Mouse (Mus musculus) adrenal gland, postnatal 10 days (tissue): ENCODE measurements at regions not wholly inside any gene's neighbourhood (a gene's known extent, or its start where the extent isn't known, plus 50 kb on each side); places are given as distances from the start of the nearest gene placed in this dataset. TPM values are rescaled to one million over a fixed set of nuclear protein-coding genes. Genes with fewer than 3 reads are reported as not detected.
"Not testable (repeated sequence)": the region's sequence is repeated elsewhere in the genome, so short reads cannot be mapped to it uniquely, and the experiment has no call there.

Experiments used
- DNase-seq: peaks from one replicate; pipeline ENCODE4 v3.0.0; 2021; ENCODE audit warnings: mixed read lengths
- microRNA-seq: library from miRNA; unstranded; fragments of <30 nt; microRNA quantifications from one replicate; pipeline ENCODE4 v1.2.0, GENCODE M21; 2021

GRCm38 (mm10) chr9:115799330-115799729 is 109.9 kb upstream of the Gadl1 start:
- no peak for DNase-seq

GRCm38 (mm10) chr9:115800624-115801023 is 108.6 kb upstream of the Gadl1 start:
- DNase-seq, result no peak

- peak; percentile 14 for DNase-seq
These were observed 106.2 kb upstream of the Gadl1 start for GRCm38 (mm10) chr9:115803071-115803470.

- no peak for DNase-seq
These were observed 104.0 kb upstream of the Gadl1 start for GRCm38 (mm10) chr9:115805224-115805623.

- DNase-seq, result no peak
These were observed 103.1 kb upstream of the Gadl1 start for GRCm38 (mm10) chr9:115806018-115806702.

- no peak for DNase-seq
These were observed 69.1 kb upstream of the Gadl1 start for GRCm38 (mm10) chr9:115840186-115840585.

- no peak for DNase-seq
These were observed 68.5 kb upstream of the Gadl1 start for GRCm38 (mm10) chr9:115840791-115841190.

- DNase-seq, result no peak
These were observed 67.6 kb upstream of the Gadl1 start for GRCm38 (mm10) chr9:115841684-115842083.

- DNase-seq, result no peak
These were observed 64.9 kb upstream of the Gadl1 start for GRCm38 (mm10) chr9:115844340-115844739.

- no peak for DNase-seq
These were observed 64.2 kb upstream of the Gadl1 start for GRCm38 (mm10) chr9:115845091-115845490.

- no peak for DNase-seq
These were observed 61.8 kb upstream of the Gadl1 start for GRCm38 (mm10) chr9:115847289-115848074.

- DNase-seq, result not testable (repeated sequence)
These were observed 55.9 kb upstream of the Gadl1 start for GRCm38 (mm10) chr9:115853210-115853842.

GRCm38 (mm10) chr9:115857301-115857700 is 52.0 kb upstream of the Gadl1 start:
- no peak for DNase-seq

GRCm38 (mm10) chr9:115858848-115859247 is 50.4 kb upstream of the Gadl1 start:
- DNase-seq, result peak; percentile 25

Small RNA genes lying in the stretch of these regions (microRNA-seq; reads per million reads assigned to microRNA genes)
- gene Gm22243 (not detected), gene Gm25510 (not detected), gene Gm26303 (not detected), gene Mir467h (not detected)
